Mouse (Mus musculus) small intestine, adult 2 months (tissue): ENCODE measurements around the gene Sik1.

Experiments used
- CTCF ChIP-seq: fragments of 200-500 bp; IDR thresholded peaks from 2 replicates; pipeline ENCODE4 v1.5.1; 2012; ENCODE audit warnings: low read depth, mild to moderate bottlenecking, control low read depth, inconsistent platforms, low read length, moderate library complexity, mixed read lengths; ENCODE audit not compliant: insufficient replicate concordance, insufficient read length; ENCODE audit errors: extremely low read depth
- POLR2A ChIP-seq: fragments of 200-500 bp; IDR thresholded peaks from 2 replicates; pipeline ENCODE4 v1.6.1; 2012; ENCODE audit warnings: low read depth, mild to moderate bottlenecking, control low read depth, inconsistent platforms, low read length, moderate library complexity

DNA sequence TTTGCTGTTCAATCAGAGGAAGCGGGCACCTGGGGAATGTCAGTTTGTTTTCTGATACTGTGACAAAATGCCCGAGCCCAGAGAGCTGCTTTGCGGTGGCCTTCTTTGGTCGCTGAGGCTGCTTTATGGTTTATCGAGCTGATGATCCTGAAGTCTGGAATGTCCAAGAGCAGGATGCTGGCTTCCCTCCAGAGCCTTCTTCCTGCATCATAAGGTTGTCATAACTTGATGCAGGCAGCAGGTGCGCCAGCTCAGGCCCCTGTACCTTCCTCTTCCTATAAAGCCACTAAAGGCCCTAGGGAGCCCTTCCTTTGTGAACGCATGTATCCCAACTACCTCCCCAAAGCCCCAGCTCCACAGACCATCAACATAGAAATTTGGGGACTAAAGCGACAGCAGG is 5.3 kb upstream of the Sik1 start:
- TF ChIP-seq CTCF, result no peak
- no peak for TF ChIP-seq POLR2A
